Mouse (Mus musculus) ovary, postnatal 10 days (tissue): ENCODE measurements around the gene Castor2.

Experiments used
- DNase-seq: peaks from one replicate; pipeline ENCODE4 v3.0.0; 2022; ENCODE audit warnings: low spot score

The Castor2 gene

GRCm38 (mm10) chr5:134102720-134103119, 3.2 kb downstream of the Castor2 start:
- no peak for DNase-seq

DNA sequence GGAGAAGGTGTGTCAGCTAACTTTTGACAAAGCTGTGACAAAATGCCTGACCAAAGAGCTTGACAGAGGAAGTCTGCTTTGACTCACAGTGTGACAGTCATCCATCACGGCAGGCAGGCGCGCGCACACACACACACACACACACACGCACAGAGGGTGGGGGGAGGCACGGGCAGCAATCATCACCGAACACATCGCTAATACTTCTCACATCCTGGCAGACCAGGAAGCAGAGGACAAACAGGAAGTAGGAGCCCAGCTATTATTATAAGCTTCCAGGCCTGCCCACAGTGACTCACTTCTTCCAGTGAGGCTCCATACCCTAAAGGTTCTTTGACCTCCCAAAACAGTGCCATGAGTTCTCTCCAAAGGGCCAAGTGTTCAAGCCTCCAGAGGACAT, 6.3 kb downstream of the Castor2 start:
- DNase-seq = no peak

GRCm38 (mm10) chr5:134114981-134115380, 15.5 kb downstream of the Castor2 start:
- DNase-seq = no peak

GRCm38 (mm10) chr5:134115639-134116259, 16.2 kb downstream of the Castor2 start:
- no peak for DNase-seq

- no peak for DNase-seq
Observed at GRCm38 (mm10) chr5:134118798-134119407, 19.4 kb downstream of the Castor2 start.

GRCm38 (mm10) chr5:134119481-134120120, 20.1 kb downstream of the Castor2 start:
- DNase-seq = no peak

DNA sequence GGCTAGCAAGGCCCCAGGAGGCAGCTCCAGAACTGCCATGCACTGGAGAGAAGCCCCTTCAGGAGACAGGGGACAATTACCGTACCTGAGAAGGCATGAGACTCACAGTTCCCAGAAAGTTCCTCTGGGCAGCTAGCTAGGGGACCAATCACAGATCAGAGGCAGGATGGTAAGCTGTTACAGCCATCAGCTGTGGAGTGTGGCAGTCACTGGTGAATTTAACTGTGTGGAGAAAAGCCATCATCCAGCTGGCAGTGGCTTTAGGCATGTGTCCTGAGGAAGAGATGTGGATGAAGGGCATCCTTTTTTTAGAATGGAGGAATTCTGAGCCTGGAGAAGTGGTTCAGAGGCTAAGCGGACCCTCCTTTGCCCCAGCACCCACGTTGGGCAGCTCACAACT, 20.6 kb downstream of the Castor2 start:
- DNase-seq = no peak

DNA sequence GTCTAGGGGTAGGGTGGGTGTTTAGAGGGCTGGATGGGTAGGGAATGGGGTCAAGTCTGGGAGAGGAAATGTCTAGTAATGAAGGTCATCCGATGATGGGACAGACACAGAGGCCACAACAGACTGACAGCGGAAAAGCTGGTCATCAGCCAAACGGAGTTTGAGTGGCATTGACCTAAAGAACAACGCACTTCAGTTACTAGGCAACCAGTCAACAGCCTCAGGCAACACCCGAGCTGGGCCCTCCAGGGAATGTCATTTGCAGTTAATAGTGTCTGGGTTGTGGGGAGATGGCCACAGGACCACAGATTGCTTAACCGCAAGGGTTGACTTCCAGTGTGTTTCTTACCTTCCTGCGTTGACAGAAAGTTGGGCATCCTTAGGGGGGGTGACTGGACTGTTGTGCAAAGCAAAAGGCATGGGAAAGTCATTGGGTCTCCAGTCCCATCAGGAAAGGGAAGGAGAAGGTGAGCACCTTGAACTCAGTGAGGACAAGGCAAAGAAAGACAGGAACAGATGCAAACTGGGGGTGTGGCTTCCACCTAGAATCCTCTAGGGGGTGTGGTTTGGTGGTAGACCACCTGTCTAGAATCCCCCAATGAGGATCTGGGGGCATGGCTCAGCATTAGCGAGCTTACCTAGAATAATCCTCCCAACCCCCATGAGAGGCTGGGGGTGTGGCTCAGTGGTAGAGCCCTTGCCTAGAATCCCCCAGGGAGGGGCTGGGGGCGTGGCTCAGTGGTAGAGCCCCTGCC, 21.8 kb downstream of the Castor2 start:
- DNase-seq = no peak

GRCm38 (mm10) chr5:134121893-134122259, 22.4 kb downstream of the Castor2 start:
- no peak for DNase-seq

DNA sequence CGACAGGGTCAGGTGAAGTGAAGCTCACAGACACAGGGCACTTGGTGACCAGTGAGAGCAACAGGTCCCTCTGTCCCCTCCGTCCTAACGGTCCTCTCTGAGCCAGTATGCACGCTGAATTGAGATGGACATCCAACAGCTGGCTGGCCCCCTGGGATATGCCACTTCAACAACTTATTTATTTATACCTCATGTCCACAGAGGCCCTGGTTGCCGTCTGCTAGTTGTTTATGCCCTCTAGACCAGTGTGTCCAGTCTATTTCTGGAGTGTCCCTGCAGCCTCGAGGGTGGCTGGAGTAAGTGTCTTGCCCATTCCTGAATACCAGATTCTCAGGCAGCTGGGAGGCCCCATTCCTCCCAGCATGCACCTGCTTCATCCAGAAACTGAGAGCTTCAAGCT, 24.3 kb downstream of the Castor2 start:
- no peak for DNase-seq

GRCm38 (mm10) chr5:134126232-134126631, 26.7 kb downstream of the Castor2 start:
- no peak for DNase-seq

DNA sequence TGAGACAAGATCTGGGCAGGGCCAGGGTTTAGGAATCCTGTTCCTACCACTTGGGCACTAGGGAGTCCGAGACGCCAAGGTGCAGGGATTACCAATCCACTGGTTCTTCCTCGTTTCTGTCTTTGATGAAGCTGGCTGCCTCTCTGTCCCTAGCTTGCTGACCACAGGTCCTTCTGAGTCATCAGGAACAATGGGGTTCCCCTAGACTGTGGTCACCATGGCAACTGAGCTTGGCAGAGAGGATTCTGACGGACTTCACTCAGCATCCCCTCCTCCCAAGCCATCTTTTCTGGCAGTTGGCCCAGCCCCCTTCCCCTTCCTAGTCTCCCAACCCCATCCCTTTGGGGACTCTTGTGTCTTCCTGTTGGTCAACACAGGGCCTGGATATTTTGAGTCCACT, 32.1 kb downstream of the Castor2 start:
- no peak for DNase-seq

DNA sequence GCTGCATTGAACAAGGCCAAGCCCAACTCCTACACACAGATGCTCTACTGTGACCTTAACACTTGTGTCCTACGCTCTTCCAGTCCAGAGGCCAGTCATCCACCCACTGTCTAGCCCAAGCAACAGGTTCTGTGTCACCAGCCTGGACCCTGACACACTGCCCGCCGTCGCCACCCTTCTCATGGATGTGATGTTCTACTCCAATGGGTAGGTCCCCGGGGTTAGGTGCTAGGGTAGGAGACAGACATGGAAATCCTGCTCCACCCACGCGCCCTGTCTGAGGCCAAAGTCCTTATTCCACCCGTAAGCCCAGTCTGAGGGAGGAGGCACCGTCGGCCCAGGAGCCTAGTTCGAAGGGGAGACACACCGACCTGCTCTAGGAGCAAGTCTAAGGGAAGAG, 36.5 kb downstream of the Castor2 start:
- no peak for DNase-seq

DNA sequence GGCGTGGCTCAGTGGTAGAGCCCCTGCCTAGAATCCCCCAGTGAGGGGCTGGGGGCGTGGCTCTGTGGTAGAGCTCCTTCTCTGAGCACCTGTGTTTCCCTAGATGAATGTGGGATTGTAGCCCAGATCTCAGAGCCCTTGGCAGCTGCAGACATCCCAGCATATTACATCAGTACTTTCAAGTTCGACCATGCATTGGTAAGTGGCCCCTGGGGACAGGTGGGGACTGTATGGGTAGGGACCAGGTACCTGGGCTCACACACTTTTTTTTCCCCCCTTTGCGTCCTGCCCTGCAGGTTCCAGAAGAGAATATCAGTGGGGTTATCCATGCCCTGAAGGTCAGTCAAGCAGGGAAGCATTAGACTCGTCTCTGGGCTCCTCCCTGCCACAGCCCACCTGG, 38.4 kb downstream of the Castor2 start:
- DNase-seq = no peak

GRCm38 (mm10) chr5:134139429-134139828, 39.9 kb downstream of the Castor2 start:
- no peak for DNase-seq

DNA sequence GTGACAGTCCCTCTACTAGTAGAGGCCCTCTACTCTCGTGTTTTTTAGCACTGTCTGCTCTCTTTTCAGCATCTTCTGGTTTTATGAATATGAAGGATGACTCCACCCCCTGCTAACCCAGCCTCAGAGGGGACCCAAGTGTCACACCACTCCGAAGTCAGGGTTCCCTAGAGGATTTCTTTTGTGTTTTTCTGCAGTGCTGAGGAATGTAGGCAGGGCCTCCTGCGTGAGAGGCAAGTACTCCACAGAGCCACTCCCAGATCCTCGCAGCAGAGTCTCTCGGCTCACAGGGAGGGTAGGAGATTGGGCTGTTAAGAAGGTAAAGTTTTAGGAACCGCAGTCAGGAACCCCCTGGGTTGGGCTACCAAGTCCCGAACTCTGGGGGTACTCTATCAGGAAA, 41.7 kb downstream of the Castor2 start:
- no peak for DNase-seq

DNA sequence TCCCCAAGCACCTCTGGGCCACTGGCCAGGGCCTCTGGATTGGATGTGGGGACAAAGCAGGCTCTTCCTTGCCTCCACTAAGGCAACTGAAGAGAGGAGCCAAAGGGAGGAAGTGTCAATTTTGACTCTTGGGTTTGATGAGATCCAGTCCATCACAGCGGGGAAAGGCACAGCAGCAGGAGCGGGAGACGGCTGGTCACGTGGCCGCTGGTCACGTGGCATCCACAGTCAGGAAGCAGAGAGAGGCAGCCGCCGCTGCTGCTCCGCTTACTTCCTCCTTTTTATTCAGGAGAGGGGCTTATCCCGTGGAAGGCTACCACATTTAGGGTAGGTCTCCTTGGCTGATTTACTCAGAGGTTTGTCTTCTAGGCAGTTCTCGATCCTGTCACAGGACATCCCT, 42.9 kb downstream of the Castor2 start:
- no peak for DNase-seq

- no peak for DNase-seq
Observed at GRCm38 (mm10) chr5:134144986-134145385, 45.5 kb downstream of the Castor2 start.

GRCm38 (mm10) chr5:134147194-134147753, 47.8 kb downstream of the Castor2 start:
- DNase-seq = no peak

- no peak for DNase-seq
Observed at GRCm38 (mm10) chr5:134148153-134148552, 48.6 kb downstream of the Castor2 start.

GRCm38 (mm10) chr5:134151895-134152294, 52.4 kb downstream of the Castor2 start:
- no peak for DNase-seq

- no peak for DNase-seq
Observed at GRCm38 (mm10) chr5:134155916-134156466, 56.5 kb downstream of the Castor2 start.
